Mouse (Mus musculus) layer of hippocampus, postnatal 10 days (tissue): ENCODE measurements around the gene Dcaf5. TPM values are rescaled to one million over a fixed set of nuclear protein-coding genes. Genes with fewer than 3 reads are reported as not detected.

Source experiments
- microRNA-seq, 2 experiments: library from miRNA; unstranded; fragments of <30 nt; microRNA quantifications; one replicate each; pipeline ENCODE4 v1.2.0; 2021
- total RNA-seq, 2 experiments: library from RNA; stranded (reverse); gene quantifications; 2 replicates each; pipeline ENCODE4 v1.2.3; 2021

Dcaf5 gene
- total RNA-seq, 2 experiments from 2014 or later: 64.6 to 67.3 TPM

Small RNA genes within 50 kb of the gene (microRNA-seq; reads per million reads assigned to microRNA genes)
- gene Mir1843a: 172 to 242 reads per million in 2 experiments

Other genes starting within 250 kb of the Dcaf5 start
- 10 to 100 TPM; 69.2 to 77.9 TPM for gene Actn1, start 176.2 kb downstream of the Dcaf5 start, total RNA-seq
- gene Exd2, start 26.5 kb upstream of the Dcaf5 start, total RNA-seq: 10 to 100 TPM; 61.7 to 64.9 TPM
- gene Galnt16, start 81.7 kb upstream of the Dcaf5 start, total RNA-seq: 10 to 100 TPM; 84.0 to 91.5 TPM
- 10 to 100 TPM; 41.9 to 42.6 TPM for gene Slc39a9, start 207.3 kb upstream of the Dcaf5 start, total RNA-seq
- gene Erh, start 207.7 kb upstream of the Dcaf5 start, total RNA-seq: 10 to 100 TPM; 74.7 to 76.8 TPM